Mouse (Mus musculus) spleen, postnatal 10 days (tissue): ENCODE measurements around the gene Utp18.

Experiments
- DNase-seq, 2 experiments: peaks; one replicate each; pipeline ENCODE4 v3.0.0; 2021 to 2022; ENCODE audit warnings: low spot score in 2 of 2

Gene Utp18

GRCm38 (mm10) chr11:93829327-93829679 lies 56.3 kb downstream of the Utp18 start:
- DNase-seq = no peak

- DNase-seq = no peak
Measured at GRCm38 (mm10) chr11:93828619-93829326, 56.8 kb downstream of the Utp18 start.

- no peak for DNase-seq
Measured at GRCm38 (mm10) chr11:93822261-93822660, 63.3 kb downstream of the Utp18 start.

GRCm38 (mm10) chr11:93821533-93821932 lies 64.0 kb downstream of the Utp18 start:
- no peak for DNase-seq

- no peak for DNase-seq
Measured at GRCm38 (mm10) chr11:93817966-93818738, 67.4 kb downstream of the Utp18 start.

- no peak for DNase-seq
Measured at GRCm38 (mm10) chr11:93812955-93813354, 72.6 kb downstream of the Utp18 start.

GRCm38 (mm10) chr11:93812125-93812868 lies 73.3 kb downstream of the Utp18 start:
- DNase-seq = no peak
